Mouse (Mus musculus): ENCODE measurements at regions not wholly inside any gene's neighbourhood (a gene's known extent, or its start where the extent isn't known, plus 50 kb on each side); places are given as distances from the start of the nearest gene placed in this dataset.

DNA sequence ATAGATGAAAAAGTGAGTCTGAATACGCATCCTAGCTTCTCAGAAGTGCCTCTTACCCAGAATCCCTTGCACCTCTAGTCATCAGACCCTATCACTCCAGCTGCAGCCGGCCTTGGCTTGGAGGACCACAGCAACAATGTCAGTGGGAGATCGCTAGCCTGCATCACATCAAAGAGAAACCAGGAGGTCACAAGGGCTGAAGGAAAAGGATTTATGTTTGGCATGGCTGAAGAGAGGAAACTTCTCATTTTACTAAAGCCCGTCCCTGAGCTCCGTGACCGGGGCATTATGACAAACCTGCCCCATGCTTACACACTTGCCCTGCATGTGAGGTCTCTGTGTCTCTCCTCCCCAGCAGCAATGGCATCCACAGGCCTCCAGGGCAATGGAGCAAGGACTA is 63.8 kb upstream of the Irf2bp2 start:
- intact Hi-C loops (cut with DNase I), result no loop called here
- no peak for DNase-seq (ENCODE audit: low spot score)

DNA sequence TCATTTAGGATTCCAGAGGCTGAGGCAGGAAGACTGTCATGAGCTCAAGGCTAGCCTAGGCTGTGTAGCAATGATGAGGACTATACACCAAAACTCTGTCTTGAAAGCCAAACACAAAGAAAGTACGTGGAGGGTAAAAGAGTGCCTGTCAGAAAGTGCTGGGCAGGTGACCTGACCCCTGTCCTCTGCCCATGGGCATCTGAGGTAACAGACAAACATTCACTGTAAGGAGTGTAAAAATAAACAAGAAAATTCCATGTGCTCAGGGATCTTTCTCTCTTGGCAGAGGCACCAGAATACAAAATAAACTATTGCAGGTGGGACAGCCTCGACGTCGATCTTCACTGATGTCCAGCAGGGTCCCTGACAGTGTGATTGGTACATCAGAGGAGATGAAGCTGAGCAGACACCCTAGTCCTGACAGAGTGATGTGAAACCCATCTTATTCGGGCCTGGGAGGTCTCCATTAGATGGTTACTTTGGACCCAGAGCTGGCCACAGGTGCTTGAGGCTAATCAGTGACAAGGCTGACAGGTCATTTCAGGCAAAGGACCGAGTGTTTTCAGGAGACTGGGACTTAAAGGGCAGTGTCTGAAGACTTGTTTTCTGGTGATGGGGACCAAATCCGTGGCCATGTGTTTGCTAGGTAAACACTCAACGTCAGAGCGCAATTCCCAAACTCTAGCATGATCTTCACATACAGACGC is 62.9 kb upstream of the Irf2bp2 start:
- DNase-seq (ENCODE audit: low spot score), result no peak
- intact Hi-C loops (cut with DNase I), result no loop called here

DNA sequence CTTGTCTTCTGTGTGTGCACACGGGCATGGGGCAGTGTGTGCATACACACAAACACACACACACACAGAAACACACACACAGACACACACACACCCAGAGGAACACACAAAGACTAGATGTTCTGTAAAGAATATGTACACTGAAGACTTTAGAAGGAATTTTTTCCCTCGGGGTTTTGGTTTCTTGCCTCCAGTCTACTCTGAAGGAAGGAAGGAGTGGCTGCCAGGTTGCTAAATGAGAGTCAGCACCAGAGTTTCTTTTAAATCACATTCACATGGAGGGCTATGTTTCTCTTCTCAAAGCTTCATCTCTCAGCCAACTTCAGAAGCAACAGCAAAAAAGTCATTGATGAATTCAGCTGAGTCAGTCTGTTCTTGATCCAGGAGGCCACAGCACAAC is 61.8 kb upstream of the Irf2bp2 start:
- DNase-seq (ENCODE audit: low spot score), result no peak
- intact Hi-C loops (cut with DNase I), result no loop called here

DNA sequence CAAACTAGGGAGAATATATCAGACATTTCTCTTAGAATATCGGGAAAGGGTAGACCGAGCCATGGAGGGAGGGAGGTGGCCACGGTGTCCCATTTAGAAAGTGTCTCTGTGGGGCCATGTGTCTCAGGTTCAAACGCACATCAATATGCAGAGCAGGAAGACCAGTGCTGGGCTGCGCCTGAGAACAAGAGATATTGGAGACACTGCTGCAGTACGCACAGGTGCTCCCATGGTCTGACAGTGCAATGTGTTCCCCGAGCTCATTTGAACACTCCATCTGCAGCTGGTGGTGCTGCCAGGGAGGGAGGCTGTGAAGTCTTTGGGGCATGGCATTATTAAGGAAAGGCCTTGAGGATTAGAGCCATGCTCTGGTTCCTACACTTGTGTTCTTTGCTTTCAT is 60.6 kb upstream of the Irf2bp2 start:
- no peak for DNase-seq (ENCODE audit: low spot score)
- intact Hi-C loops (cut with DNase I), result no loop called here

DNA sequence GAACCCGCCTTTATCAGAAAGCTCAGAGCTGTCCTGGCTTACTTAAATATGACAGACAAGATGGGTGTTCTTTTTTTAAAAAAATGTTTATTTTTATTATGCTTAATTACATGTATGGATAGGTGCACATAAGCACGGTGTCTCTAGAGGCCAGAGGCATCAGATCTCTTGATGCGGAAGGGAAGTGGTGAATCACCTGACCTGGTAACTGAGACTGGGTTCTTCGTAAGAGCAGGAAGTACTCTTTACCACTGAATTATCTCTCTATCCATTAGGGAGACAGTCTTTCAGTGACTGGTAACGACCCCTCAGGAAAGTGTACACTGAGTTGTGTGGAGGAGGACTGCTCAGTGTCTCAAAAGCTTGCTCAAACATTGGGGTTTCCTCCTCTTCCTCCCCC is 58.4 kb upstream of the Irf2bp2 start:
- intact Hi-C loops (cut with DNase I), result no loop called here
- no peak for DNase-seq (ENCODE audit: low spot score)

DNA sequence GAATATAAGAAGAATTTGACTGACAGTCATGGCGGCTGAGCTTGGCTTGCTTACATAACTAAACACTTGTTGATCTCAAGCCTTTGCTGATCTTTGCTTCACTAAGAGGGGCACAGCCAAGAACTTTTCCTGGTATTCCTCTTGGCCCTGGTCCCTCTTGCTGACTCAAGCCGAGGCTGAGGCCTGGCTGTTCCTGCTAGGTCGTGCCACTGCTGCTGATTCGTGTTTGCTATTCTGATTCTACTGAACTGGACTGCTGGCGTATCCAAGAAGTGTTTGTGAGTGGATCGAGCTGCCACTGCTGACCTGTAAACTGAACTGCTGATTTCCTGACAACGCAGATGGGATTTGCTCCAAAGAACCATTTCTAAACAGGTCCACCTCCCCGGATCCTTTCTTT is 57.2 kb upstream of the Irf2bp2 start:
- intact Hi-C loops (cut with DNase I), result no loop called here

DNA sequence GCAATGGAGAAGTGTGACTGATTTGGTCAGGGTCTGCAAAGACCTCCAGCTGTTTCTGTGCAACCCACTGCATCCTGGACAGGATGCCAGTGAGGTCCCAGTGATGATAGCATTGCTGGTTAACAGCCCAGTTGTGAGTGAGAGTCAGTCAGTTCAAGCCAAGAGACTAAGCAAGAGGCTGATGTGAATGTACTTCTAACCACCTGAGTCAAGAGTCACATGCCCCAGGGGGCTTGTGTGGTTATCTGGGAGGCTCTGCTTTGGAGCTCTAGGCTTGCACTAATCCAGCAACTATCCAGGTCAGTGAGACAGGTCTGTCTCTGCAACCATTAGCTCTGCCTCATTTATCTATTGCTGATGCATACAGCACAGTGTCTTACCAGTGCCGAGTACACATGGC is 55.5 kb upstream of the Irf2bp2 start:
- DNase-seq (ENCODE audit: low spot score), result no peak
- intact Hi-C loops (cut with DNase I), result no loop called here

More for the DNA sequence above, 57.2 kb upstream of the Irf2bp2 start:
- DNase-seq (ENCODE audit: low spot score), result no peak

DNA sequence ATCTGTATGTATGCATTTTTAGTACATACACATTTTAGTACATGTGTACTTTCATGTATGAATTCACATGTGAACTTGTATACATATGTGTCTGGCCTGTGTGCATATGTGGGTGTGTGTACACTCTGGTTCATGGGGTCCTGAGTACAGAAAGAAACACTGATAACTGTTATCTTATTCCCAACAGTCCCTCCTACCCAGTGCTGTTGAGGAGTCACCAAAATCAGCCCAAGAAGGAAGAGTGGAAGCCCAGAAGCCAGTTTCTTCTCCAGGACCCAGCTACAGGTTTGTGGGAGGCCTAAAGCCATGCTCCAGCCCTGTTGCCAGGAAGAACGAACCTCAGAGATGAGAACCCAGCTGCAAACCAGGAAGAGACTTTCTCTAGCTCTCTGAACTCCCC is 53.6 kb upstream of the Irf2bp2 start:
- intact Hi-C loops (cut with DNase I), result no loop called here

DNA sequence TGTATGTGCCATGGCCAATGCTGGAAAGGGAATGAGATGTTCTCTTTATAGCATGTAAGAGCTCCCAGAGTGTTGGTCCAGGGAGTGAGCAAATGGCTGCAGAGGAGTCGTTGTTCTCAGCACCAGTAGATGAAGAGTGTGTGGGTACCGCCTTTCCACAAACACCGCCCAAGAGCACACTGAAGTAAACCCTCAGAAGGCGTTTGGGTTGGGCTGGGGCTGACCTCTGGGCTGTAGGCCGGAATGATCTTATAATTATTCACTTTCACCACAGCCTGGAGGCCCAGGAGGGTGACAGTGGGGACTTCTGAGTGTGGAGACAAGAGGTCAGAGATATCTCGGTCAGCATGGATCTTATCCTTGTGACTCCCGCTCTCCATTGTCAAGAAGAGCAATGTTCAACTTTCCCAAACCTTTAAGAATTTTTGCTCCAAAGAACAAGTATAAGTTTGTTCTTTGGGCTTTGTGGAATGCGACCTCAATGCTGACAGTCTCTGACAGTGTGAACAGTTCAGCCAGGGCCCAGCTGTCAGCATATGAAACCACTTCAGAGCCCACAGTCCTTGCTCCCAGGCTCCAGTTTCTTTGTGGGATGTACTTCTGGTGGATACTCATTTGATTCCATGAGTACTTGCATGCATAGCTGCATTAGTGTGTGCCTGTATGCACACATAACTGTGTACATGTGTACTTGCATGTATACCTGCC is 53.0 kb upstream of the Irf2bp2 start:
- no peak for DNase-seq (ENCODE audit: low spot score)
- intact Hi-C loops (cut with DNase I), result no loop called here

More for the DNA sequence above, 53.6 kb upstream of the Irf2bp2 start:
- no peak for DNase-seq (ENCODE audit: low spot score)

DNA sequence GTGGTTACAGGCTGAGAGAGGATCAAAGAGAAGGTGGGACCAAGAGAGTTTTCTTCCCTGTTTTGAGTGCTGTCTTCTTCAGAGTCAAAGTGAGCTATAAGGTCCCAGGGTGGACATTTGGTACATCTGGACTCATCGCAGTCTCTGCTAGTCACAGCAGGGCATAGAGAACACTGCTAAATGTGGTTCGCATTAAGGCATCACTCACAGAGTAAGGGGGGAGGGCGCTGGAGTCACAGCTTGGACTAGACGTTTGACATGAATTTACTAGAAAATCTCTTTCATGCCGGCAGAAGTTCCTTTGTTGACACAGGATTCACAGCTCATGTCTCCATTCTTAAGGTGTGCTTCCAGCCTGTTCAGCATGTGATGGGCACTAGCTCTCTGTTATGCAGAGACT is 50.4 kb upstream of the Irf2bp2 start:
- DNase-seq (ENCODE audit: low spot score), result no peak
- intact Hi-C loops (cut with DNase I), result no loop called here

Measured in heart, postnatal 25 days (tissue).